Mouse (Mus musculus) kidney, adult 8-10 months (tissue): ENCODE results near the gene Hs1bp3.

ENCODE experiments used
- DNase-seq, 2 experiments: peaks; one replicate each; pipeline ENCODE4 v3.0.0; 2022

The Hs1bp3 gene

DNA sequence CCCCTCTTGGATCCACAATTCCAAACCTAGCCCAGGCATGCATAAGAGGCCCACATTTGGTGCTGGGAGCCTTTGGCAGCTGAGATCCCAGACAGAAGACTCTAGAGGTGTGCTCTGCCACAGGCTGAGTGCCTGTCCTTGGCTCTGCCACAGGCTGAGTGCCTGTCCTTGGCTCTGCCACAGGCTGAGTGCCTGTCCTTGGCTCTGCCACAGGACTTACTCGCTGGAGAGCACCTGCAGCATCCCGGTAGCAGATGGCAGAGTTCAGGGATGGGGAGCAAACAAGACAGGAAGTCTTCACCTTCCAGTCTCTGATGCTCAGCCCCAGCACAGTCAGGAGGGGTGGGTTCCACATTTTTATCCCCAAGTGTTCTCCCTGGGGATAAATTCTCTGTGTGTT lies 8.0 kb upstream of the Hs1bp3 start:
- no peak for DNase-seq

DNA sequence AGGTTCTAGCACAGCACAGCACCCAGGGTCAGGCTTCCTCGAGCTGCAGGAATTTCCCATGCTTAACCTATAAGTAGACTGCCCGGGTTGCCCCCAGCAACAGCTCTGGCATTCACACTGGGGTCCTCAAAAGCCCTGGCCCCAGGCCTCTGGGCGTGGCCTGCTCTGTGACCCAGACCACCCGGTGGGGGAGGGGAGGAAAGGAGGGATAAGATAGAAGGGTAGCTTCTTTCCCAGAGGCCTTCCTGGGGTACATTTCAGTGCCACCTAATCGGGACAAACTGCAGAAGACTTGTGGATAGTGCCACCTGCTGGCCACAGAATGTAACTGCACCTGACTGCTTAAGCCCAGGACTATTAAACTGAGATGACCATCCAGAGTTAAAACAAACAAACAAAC lies 6.8 kb upstream of the Hs1bp3 start:
- peak; percentile 48 to 65 for DNase-seq

DNA sequence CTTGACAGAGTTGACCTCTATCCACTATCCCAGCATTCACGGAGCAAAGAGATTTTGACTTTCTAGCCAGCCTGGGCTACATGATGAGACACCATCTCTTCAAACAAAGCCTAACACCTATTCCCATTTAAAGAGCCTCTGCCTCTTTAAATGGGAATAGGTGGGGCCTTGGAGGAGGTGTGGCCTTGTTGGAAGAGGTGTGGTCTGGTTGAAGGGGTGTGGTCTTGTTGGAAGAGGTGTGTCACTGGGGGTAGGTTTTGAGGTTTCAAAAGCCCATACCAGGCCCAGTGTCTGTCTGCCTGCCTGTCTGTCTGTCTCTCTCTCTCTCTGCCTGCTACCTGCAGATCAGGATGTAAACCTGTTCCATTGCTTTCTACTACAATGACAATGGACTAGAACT lies 6.3 kb upstream of the Hs1bp3 start:
- no peak for DNase-seq

DNA sequence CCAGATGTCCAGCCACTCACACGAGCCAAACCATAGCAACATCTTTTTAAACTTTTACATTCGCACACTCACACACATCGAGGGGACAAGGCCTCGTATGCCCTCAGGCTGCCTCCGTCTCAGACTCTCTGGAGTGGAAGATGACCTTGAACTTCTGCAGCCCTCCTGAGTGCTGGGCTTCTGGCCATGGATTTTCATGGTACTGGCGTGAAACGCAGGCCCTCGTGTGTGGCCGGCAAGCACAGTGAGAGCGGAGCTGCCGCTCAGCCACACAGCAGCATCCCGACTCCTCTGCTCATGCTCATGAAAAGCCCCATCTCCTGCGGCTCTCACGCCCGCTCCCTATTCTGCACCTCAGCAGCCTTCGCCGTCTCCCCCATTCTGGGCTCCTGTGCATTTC lies 2.2 kb upstream of the Hs1bp3 start:
- DNase-seq: no peak

GRCm38 (mm10) chr12:8312266-8312665 lies 966 bp upstream of the Hs1bp3 start:
- no peak for DNase-seq

- no peak for DNase-seq
Measured at GRCm38 (mm10) chr12:8313773-8314172, 541 bp downstream of the Hs1bp3 start.

GRCm38 (mm10) chr12:8316541-8316940 lies 3.3 kb downstream of the Hs1bp3 start:
- DNase-seq: no peak

DNA sequence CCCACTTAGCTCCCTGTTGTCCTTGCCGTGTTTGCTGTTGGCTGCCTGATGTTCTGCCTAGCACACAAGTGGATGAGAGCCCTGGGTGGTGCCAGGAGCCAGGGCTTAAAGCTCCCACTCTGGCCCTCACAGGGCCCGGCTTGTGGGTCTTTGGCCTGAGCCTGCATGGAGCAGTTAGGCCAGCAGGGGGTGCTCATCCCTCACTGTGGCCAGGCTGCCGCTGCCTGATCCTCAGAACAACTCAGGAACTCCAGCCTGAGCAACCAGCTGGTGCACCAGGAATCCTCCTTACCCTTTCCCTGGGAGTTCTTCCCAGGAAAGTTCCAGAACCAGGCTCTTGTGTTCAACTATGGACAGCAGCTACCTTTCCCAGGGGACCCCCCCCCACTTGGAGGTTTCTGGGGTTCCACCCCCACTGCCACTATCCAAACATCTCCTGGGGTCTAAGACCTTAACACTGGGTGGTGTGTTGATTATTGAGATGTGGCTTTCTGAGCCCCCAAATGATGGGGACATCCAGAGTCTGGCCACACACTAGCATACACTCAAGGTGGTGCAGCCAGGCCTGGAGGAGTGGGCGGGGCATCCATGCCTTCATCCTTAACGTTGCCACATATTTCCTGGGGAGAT lies 7.0 kb downstream of the Hs1bp3 start:
- peak; percentile 62 to 83 for DNase-seq

DNA sequence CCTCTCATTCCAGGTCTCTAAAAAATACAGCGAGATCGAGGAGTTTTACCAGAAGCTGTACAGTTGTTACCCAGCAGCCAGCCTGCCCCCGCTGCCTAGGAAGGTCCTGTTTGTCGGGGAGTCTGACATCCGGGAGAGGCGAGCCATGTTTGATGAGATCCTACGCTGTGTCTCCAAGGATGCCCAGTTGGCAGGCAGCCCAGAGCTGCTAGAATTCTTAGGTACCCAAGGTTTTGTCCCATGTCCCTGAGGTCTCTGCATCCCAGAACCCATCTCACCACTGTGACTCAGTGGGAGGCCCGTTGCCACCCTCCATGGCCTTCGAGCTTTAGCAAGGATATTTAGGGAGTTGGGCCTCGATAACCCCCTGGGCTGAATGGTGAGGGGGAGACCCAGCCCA lies 8.3 kb downstream of the Hs1bp3 start:
- no peak for DNase-seq

- no peak for DNase-seq
Measured at GRCm38 (mm10) chr12:8324086-8324485, 10.9 kb downstream of the Hs1bp3 start.

DNA sequence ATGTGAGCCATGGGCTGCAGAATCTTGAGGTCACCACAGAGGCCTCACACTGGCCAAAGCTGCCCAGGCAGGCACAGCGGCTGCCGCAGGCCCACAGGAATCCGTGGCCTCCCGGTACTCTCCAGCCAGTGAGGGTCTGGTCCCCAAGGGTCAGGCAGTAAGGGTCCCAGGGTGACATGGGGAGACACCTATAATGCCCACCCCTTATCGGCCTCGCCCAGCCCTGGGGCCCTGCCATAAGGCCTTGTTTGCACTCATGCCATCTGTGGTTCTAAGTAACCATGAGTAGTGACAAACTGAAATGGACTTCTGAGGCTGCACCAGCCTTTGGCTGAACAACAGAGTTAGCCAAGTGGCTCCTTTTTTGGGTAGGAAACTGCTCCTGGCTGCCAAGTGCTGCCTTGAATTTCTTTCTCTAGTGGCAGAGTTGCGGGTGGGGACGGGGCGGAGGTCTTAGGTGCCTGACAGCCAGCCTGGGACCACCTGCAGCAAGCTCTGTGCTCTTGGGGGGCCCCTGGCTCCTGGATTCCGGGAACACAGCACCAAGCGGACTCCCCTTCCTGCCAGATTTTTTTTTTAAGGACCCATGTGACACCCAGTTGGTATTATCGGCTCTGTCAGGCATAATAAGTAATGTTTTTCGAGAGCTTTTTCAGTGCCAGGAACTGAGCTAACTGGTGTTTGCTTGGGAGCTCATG lies 12.2 kb downstream of the Hs1bp3 start:
- no peak for DNase-seq

DNA sequence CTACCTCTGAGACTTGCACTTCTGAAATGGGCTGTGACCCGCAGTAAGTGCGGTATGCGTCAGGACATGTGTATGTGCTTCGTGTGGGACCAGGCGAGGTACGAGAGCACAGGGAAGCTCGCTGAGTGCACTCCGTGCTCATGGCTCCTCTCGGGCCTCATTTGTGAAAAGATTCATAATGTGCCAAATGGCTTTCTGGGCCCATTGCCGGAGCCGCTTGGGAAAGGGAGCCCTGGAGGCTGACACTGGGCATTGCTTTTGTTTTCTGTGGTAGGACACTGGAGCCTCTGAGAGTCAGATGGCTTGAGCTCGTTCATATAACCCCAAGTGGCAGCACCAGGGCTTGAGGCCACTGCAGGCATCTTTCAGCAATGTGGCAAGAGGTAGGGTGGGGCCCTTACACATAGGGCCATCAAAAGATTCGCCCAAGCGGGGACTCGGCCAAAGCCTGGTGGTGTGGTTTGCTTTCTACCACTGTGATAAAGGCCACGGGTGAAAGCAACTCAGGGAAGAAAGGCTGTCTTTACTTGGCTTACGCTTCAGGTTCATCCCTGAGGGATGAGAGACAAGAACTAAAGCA lies 12.8 kb downstream of the Hs1bp3 start:
- no peak for DNase-seq

- peak; percentile 85 to 93 for DNase-seq
Measured at GRCm38 (mm10) chr12:8326825-8327674, 13.8 kb downstream of the Hs1bp3 start.

DNA sequence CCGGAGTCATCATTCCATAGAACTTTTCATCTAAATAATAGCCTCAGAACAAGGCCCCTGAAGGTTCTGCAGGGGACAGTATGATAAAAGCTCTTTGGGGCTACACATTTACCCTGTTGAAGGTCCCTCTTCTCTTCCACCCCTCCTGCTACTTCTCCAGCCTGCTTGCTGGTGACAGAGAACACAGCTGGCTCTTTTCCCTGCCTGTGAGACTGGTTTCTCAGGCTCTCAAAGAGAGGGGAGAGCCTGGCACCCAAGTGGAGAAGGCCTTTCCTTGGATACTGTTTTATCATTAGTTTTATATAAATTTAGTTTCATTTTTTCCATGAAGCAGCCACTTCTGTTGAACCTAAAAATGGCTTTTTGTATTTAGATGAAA lies 14.4 kb downstream of the Hs1bp3 start:
- no peak for DNase-seq

- DNase-seq: no peak
Measured at GRCm38 (mm10) chr12:8329236-8329635, 16.0 kb downstream of the Hs1bp3 start.

- DNase-seq: no peak
Measured at GRCm38 (mm10) chr12:8331489-8332173, 18.4 kb downstream of the Hs1bp3 start.

DNA sequence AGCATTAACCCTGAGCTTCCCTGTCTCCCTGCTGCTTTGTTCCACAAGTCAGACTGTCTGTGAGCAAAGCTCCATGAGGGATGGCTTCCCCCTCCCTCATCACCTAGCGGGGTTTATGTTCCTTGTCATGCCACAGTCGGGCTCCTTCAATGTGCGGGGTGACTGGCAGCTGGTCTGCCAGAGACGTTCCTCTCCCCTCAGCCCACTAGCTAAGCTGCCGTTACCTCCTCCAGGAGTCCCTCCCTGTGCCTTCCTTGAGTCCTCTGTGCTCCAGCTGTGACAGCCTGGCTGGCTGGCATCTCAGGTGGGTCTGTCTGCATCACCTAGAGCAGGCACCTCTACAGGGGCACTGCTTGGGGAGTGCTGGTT lies 18.9 kb downstream of the Hs1bp3 start:
- DNase-seq: no peak

DNA sequence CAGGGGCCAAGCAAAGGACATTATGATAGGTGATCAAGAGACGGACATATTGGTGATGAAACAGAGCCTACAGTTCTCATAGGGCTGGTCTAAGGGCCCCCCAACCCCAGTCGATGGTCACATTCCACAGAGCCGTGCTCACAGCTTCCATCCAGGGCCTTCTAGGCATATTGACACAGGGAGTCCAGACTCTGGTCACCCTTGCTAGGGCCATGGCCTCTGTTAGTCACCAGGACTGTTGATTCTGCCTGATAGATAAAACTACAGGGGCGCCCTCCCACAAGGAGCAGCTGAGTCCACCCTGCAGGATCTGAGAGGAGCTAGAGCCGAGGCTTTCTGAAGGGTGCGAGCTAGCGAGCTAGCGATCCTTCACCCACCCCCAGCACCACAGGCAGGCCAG lies 20.4 kb downstream of the Hs1bp3 start:
- DNase-seq: no peak

DNA sequence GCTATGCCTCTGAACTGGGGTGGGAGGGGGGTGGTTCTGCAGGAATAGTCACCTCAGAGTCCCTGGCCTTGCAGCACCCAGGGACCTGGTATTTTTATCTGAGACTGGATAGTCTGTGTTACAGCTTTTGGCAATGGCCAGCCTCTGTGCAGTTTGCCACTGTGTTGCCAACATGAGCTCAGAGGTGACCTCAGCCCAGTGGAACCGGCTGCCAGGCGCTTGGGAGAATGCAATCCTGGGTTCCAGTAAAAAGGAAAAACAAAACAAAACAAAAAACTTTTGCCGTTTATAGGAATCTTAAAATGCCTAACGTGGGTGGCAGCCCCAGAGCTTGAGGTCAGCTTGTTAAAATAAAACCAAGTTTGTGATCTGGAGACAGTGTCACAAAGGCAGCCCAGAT lies 21.0 kb downstream of the Hs1bp3 start:
- peak; percentile 50 to 54 for DNase-seq

DNA sequence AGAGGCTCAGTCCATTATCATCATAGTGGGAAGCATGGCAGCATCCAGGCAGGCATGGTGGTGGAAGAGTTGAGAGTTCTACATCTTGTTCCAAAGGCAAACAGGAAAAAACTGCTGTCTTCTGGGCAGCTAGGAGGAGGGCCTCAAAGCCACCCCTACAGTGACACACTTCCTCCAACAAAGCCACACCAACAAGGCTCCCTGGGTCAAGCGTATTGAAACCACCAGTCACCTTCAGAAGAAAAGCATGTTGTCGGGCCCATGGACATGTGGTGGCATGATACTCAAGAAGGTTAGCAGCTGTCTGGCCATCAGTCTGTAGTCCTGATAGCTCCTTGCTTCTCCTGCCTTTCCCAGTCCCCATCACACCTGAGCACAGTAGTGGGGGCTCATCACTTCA lies 22.3 kb downstream of the Hs1bp3 start:
- DNase-seq: no peak

DNA sequence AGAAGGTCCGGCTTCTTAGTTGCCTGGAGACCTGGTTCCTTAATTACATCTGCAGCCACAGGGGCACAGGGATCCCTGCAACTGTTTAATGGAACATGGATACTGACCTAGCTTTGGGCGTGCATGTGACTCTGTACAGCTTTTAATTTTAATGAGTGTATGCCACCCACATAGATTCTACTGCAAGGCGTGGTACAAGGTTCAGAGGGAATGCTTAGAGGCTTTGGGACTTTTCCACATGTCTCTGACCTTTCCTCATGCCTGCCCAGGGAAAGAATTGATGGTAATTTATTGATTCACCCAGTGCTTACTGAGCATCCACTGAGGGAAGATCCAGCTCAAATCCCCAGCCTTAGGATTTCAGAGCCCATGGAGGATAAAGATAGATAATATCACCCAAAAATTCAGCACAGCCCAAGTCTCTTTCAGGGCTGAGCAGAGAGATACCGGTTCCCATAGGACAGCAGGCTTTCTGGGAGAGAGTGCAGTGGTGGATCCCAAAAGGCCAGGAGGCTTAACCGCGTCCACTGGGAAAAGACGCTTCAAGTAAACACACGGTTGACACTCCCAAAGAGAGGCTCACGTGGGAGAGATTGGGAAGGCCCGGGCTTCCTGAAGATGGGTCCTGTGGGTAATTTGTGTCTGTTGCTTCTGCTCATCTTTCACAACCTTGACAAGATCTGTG lies 23.5 kb downstream of the Hs1bp3 start:
- peak in 1 of 2 experiments; percentile 51 for DNase-seq

DNA sequence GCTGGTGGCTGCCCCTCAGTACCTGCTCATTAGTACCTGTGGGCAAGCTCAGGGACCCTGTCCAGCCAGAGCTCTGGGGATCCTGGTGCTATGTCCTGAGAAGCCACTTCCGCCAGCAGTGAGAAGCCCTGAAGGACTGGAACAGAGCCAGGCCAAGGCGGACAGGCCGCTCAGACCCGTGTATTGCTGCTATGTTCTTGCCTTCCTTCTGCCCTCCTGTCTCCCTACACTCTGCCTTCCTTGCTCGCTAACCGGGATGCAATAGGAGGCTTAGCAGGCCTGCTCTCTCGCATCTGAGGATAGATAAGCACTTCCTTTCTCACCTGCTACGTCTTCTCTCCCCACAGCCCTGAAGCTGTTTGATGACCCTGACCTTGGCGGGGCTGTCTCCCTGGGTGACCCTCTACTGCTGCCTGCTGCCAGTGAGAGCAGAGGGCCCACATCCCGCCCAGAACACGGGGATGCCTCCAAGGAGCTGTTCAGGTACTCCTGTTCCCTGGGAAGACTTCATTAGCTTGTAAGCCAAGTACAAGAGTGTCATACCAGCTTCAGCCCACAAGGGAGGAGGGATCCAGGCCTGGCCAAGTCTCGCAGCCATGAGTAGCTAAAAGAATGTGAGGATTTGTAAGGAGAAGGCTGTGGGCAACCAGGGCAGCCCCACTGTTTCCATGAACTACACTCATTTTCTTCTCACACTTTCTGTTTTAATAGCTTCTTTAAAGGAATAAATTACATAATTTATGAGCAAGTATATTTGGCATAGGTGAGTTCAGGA lies 24.2 kb downstream of the Hs1bp3 start:
- DNase-seq: no peak
